Mouse (Mus musculus): ENCODE results near the gene Slc25a35. TPM values are rescaled to one million over a fixed set of nuclear protein-coding genes. Genes with fewer than 3 reads are reported as not detected.
"Not testable (repeated sequence)": the region's sequence is repeated elsewhere in the genome, so short reads cannot be mapped to it uniquely, and the experiment has no call there.

The Slc25a35 gene
- polyA plus RNA-seq, 1 experiment from 2014 or later: 3.4 TPM

- no peak overlapping the region for H3K27ac ChIP-seq (replicated peaks; ENCODE audit: low read depth, low read length)
- no peak overlapping the region for H3K9ac ChIP-seq (ENCODE audit: low read depth, low read length)
- no peaks in the 10 kb centered on the region for H3K9me3 ChIP-seq (ENCODE audit: control insufficient read depth, low read length)
- peak; percentile 50 for DNase-seq (ENCODE audit: low spot score)
- no peak overlapping the region for H3K4me2 ChIP-seq (ENCODE audit: low read depth, low read length)
- ATAC-seq (ENCODE audit: low read depth): no peak
- no peaks in the 10 kb centered on the region for H3K27me3 ChIP-seq (replicated peaks; ENCODE audit: control insufficient read depth, insufficient read depth, low read length)
- H3K4me1 ChIP-seq (ENCODE audit: control insufficient read depth, insufficient read depth, low read length): no peaks in the 10 kb centered on the region
- H3K4me3 ChIP-seq (ENCODE audit: low read depth, low read length): no peak overlapping the region
- 0 out of 2 replicates have a peak, but pooled peaks cover 3% of the 10 kb centered on the region for H3K36me3 ChIP-seq (ENCODE audit: control insufficient read depth, insufficient read depth, low read length)
- 69% methylated on average over 3 of the region's 3 CpGs for WGBS
Observed at GRCm38 (mm10) chr11:68980919-68981318, 13.0 kb downstream of the Slc25a35 start.

- 32% methylated on average over 4 of the region's 4 CpGs for WGBS
- no peak overlapping the region for H3K9ac ChIP-seq (ENCODE audit: low read depth, low read length)
- DNase-seq (ENCODE audit: low spot score) (peak; percentile 83), ATAC-seq (ENCODE audit: low read depth) (peak; percentile 71)
- no peak overlapping the region for H3K27ac ChIP-seq (replicated peaks; ENCODE audit: low read depth, low read length)
- H3K4me1 ChIP-seq (ENCODE audit: control insufficient read depth, insufficient read depth, low read length): no peaks in the 10 kb centered on the region
- no peak overlapping the region for H3K4me2 ChIP-seq (ENCODE audit: low read depth, low read length)
- no peaks in the 10 kb centered on the region for H3K27me3 ChIP-seq (replicated peaks; ENCODE audit: control insufficient read depth, insufficient read depth, low read length)
- no peak overlapping the region for H3K4me3 ChIP-seq (ENCODE audit: low read depth, low read length)
- H3K9me3 ChIP-seq (ENCODE audit: control insufficient read depth, low read length): no peaks in the 10 kb centered on the region
- H3K36me3 ChIP-seq (ENCODE audit: control insufficient read depth, insufficient read depth, low read length): peaks cover 17% of the 10 kb centered on the region
Observed at GRCm38 (mm10) chr11:68982639-68983369, 14.9 kb downstream of the Slc25a35 start.

GRCm38 (mm10) chr11:68987365-68987882 is 19.5 kb downstream of the Slc25a35 start:
- 89% methylated on average over 11 of the region's 11 CpGs for WGBS
- H3K27me3 ChIP-seq (replicated peaks; ENCODE audit: control insufficient read depth, insufficient read depth, low read length): no peaks in the 10 kb centered on the region
- H3K9ac ChIP-seq (ENCODE audit: low read depth, low read length): no peak overlapping the region
- H3K9me3 ChIP-seq (ENCODE audit: control insufficient read depth, low read length): no peaks in the 10 kb centered on the region
- ATAC-seq (ENCODE audit: low read depth) (no peak), DNase-seq (ENCODE audit: low spot score) (no peak)
- no peak overlapping the region for H3K4me3 ChIP-seq (ENCODE audit: low read depth, low read length)
- no peaks in the 10 kb centered on the region for H3K4me1 ChIP-seq (ENCODE audit: control insufficient read depth, insufficient read depth, low read length)
- H3K27ac ChIP-seq (replicated peaks; ENCODE audit: low read depth, low read length): no peak overlapping the region
- H3K36me3 ChIP-seq (ENCODE audit: control insufficient read depth, insufficient read depth, low read length): peaks cover 63% of the 10 kb centered on the region
- H3K4me2 ChIP-seq (ENCODE audit: low read depth, low read length): no peak overlapping the region

- DNase-seq (ENCODE audit: low spot score): no peak
- WGBS: 90% methylated on average over 17 of the region's 17 CpGs
- Histone ChIP-seq H3K9ac (ENCODE audit: low read depth, low read length) (no peak overlapping the region), H3K4me1 (ENCODE audit: control insufficient read depth, insufficient read depth, low read length) (no peaks in the 10 kb centered on the region), H3K27ac (replicated peaks; ENCODE audit: low read depth, low read length) (no peak overlapping the region), H3K27me3 (replicated peaks; ENCODE audit: control insufficient read depth, insufficient read depth, low read length) (no peaks in the 10 kb centered on the region), H3K36me3 (ENCODE audit: control insufficient read depth, insufficient read depth, low read length) (peaks cover 72% of the 10 kb centered on the region), H3K4me3 (ENCODE audit: low read depth, low read length) (no peak overlapping the region), H3K9me3 (ENCODE audit: control insufficient read depth, low read length) (no peaks in the 10 kb centered on the region), H3K4me2 (ENCODE audit: low read depth, low read length) (no peak overlapping the region)
- no peak for ATAC-seq (ENCODE audit: low read depth)
Observed at GRCm38 (mm10) chr11:68988341-68988740, 20.4 kb downstream of the Slc25a35 start.

GRCm38 (mm10) chr11:68993122-68993521 is 25.2 kb downstream of the Slc25a35 start:
- peaks cover 97% of the 10 kb centered on the region for H3K36me3 ChIP-seq (ENCODE audit: control insufficient read depth, insufficient read depth, low read length)

GRCm38 (mm10) chr11:68994377-68994776 is 26.4 kb downstream of the Slc25a35 start:
- Histone ChIP-seq H3K36me3 (ENCODE audit: control insufficient read depth, insufficient read depth, low read length) (peaks cover 97% of the 10 kb centered on the region), H3K27me3 (replicated peaks; ENCODE audit: control insufficient read depth, insufficient read depth, low read length) (no peaks in the 10 kb centered on the region), H3K4me2 (ENCODE audit: low read depth, low read length) (no peak overlapping the region), H3K4me3 (ENCODE audit: low read depth, low read length) (no peak overlapping the region), H3K9me3 (ENCODE audit: control insufficient read depth, low read length) (no peaks in the 10 kb centered on the region), H3K27ac (replicated peaks; ENCODE audit: low read depth, low read length) (no peak overlapping the region), H3K9ac (ENCODE audit: low read depth, low read length) (no peak overlapping the region), H3K4me1 (ENCODE audit: control insufficient read depth, insufficient read depth, low read length) (no peaks in the 10 kb centered on the region)
- 94% methylated on average over 3 of the region's 3 CpGs for WGBS
- ATAC-seq (ENCODE audit: low read depth): no peak
- no peak for DNase-seq (ENCODE audit: low spot score)

More at GRCm38 (mm10) chr11:68993122-68993521, 25.2 kb downstream of the Slc25a35 start:
- DNase-seq (ENCODE audit: low spot score): no peak
- Histone ChIP-seq H3K9ac (ENCODE audit: low read depth, low read length) (no peak overlapping the region), H3K27ac (replicated peaks; ENCODE audit: low read depth, low read length) (no peak overlapping the region), H3K4me2 (ENCODE audit: low read depth, low read length) (no peak overlapping the region), H3K9me3 (ENCODE audit: control insufficient read depth, low read length) (no peaks in the 10 kb centered on the region), H3K4me3 (ENCODE audit: low read depth, low read length) (no peak overlapping the region), H3K27me3 (replicated peaks; ENCODE audit: control insufficient read depth, insufficient read depth, low read length) (no peaks in the 10 kb centered on the region), H3K4me1 (ENCODE audit: control insufficient read depth, insufficient read depth, low read length) (no peaks in the 10 kb centered on the region)
- ATAC-seq (ENCODE audit: low read depth): no peak
- WGBS: 88% methylated on average over 7 of the region's 7 CpGs

- Histone ChIP-seq H3K4me2 (ENCODE audit: low read depth, low read length) (no peak overlapping the region), H3K9ac (ENCODE audit: low read depth, low read length) (no peak overlapping the region), H3K9me3 (ENCODE audit: control insufficient read depth, low read length) (no peaks in the 10 kb centered on the region), H3K27ac (replicated peaks; ENCODE audit: low read depth, low read length) (no peak overlapping the region), H3K36me3 (ENCODE audit: control insufficient read depth, insufficient read depth, low read length) (peaks cover 96% of the 10 kb centered on the region), H3K4me1 (ENCODE audit: control insufficient read depth, insufficient read depth, low read length) (no peaks in the 10 kb centered on the region), H3K27me3 (replicated peaks; ENCODE audit: control insufficient read depth, insufficient read depth, low read length) (no peaks in the 10 kb centered on the region), H3K4me3 (ENCODE audit: low read depth, low read length) (no peak overlapping the region)
- WGBS: 93% methylated on average over 4 of the region's 4 CpGs
- ATAC-seq (ENCODE audit: low read depth) (no peak), DNase-seq (ENCODE audit: low spot score) (no peak)
Observed at GRCm38 (mm10) chr11:68997080-68997479, 29.1 kb downstream of the Slc25a35 start.

- WGBS: 92% methylated on average over 4 of the region's 4 CpGs
- H3K27me3 ChIP-seq (replicated peaks; ENCODE audit: control insufficient read depth, insufficient read depth, low read length); H3K4me2 ChIP-seq (ENCODE audit: low read depth, low read length); ATAC-seq (ENCODE audit: low read depth); H3K4me3 ChIP-seq (ENCODE audit: low read depth, low read length); H3K9ac ChIP-seq (ENCODE audit: low read depth, low read length); H3K4me1 ChIP-seq (ENCODE audit: control insufficient read depth, insufficient read depth, low read length); H3K27ac ChIP-seq (replicated peaks; ENCODE audit: low read depth, low read length); DNase-seq (ENCODE audit: low spot score); H3K9me3 ChIP-seq (ENCODE audit: control insufficient read depth, low read length): not testable (repeated sequence)
- H3K36me3 ChIP-seq (ENCODE audit: control insufficient read depth, insufficient read depth, low read length): peaks cover 58% of the 10 kb centered on the region
Observed at GRCm38 (mm10) chr11:69002782-69003181, 34.9 kb downstream of the Slc25a35 start.

- H3K4me1 ChIP-seq (ENCODE audit: control insufficient read depth, insufficient read depth, low read length): peaks cover 7% of the 10 kb centered on the region
- H3K27me3 ChIP-seq (replicated peaks; ENCODE audit: control insufficient read depth, insufficient read depth, low read length): no peaks in the 10 kb centered on the region
- no peak overlapping the region for H3K4me3 ChIP-seq (ENCODE audit: low read depth, low read length)
- no peak overlapping the region for H3K4me2 ChIP-seq (ENCODE audit: low read depth, low read length)
- no peak overlapping the region for H3K27ac ChIP-seq (replicated peaks; ENCODE audit: low read depth, low read length)
- 55% methylated on average over 4 of the region's 4 CpGs for WGBS
- no peak overlapping the region for H3K9ac ChIP-seq (ENCODE audit: low read depth, low read length)
- no peak for ATAC-seq (ENCODE audit: low read depth)
- no peak for DNase-seq (ENCODE audit: low spot score)
- peaks cover 50% of the 10 kb centered on the region for H3K36me3 ChIP-seq (ENCODE audit: control insufficient read depth, insufficient read depth, low read length)
- H3K9me3 ChIP-seq (ENCODE audit: control insufficient read depth, low read length): no peaks in the 10 kb centered on the region
Observed at GRCm38 (mm10) chr11:69003592-69003991, 35.7 kb downstream of the Slc25a35 start.
